Mouse (Mus musculus) stomach, embryonic 16.5 days (tissue): ENCODE results near the gene Plxnc1. TPM values are rescaled to one million over a fixed set of nuclear protein-coding genes. Genes with fewer than 3 reads are reported as not detected.

ENCODE experiments used
- ATAC-seq: fragments of 200-750 bp; cut with Nextera tagmentation; 2 replicates; pipeline ENCODE4 v1.8.0; 2017; ENCODE audit warnings: moderate number of reproducible peaks, moderate TSS enrichment; ENCODE audit not compliant: insufficient read depth, low FRiP score
- H3K27ac ChIP-seq: fragments of 300-500 bp; sonication (generic); 2 replicates; pipeline ENCODE4 v1.5.1; 2014; ENCODE audit warnings: low read length
- H3K27me3 ChIP-seq: fragments of 300-500 bp; sonication (generic); 2 replicates; pipeline ENCODE4 v1.6.1; 2014; ENCODE audit warnings: low read length, control low read depth, mixed read lengths; ENCODE audit not compliant: control insufficient read depth, insufficient read depth
- H3K36me3 ChIP-seq: fragments of 300-500 bp; sonication (generic); 2 replicates; pipeline ENCODE4 v1.6.1; 2014; ENCODE audit warnings: low read length; ENCODE audit not compliant: control insufficient read depth, insufficient read depth
- H3K4me1 ChIP-seq: fragments of 300-500 bp; sonication (generic); 2 replicates; pipeline ENCODE4 v1.6.1; 2014; ENCODE audit warnings: low read length, control low read depth, mixed read lengths; ENCODE audit not compliant: control insufficient read depth, insufficient read depth
- H3K4me2 ChIP-seq: fragments of 300-500 bp; sonication (generic); 2 replicates; pipeline ENCODE4 v1.6.1; 2014; ENCODE audit warnings: low read depth, low read length, mixed read lengths
- H3K4me3 ChIP-seq: fragments of 300-500 bp; sonication (generic); replicated peaks from 2 replicates; pipeline ENCODE4 v1.5.1; 2014; ENCODE audit warnings: mild to moderate bottlenecking, low read length
- H3K9ac ChIP-seq: fragments of 300-500 bp; sonication (generic); 2 replicates; pipeline ENCODE4 v1.6.1; 2014; ENCODE audit warnings: low read length
- H3K9me3 ChIP-seq: fragments of 300-500 bp; sonication (generic); replicated peaks from 2 replicates; pipeline ENCODE4 v1.6.1; 2016; ENCODE audit warnings: low read length, control low read depth; ENCODE audit not compliant: control insufficient read depth
- WGBS: fragments of 180-500 bp; shearing (Covaris S2); extraction: QIAGEN DNeasy Blood & Tissue Kit; methylation state at CpG from one replicate; pipeline ENCODE4 v1.1.7; 2014; 5-methylcytosine and 5-hydroxymethylcytosine counted together
- polyA plus RNA-seq: library from polyadenylated mRNA; unstranded; fragments of >200 nt; fragmentation: Nextera tagmentation; extraction: Ambion mirVana; gene quantifications from 2 replicates; pipeline ENCODE4 v1.2.1, GENCODE M21; 2015

The Plxnc1 gene
- polyA plus RNA-seq, 1 experiment from 2014 or later: 1.9 TPM

GRCm38 (mm10) chr10:94909789-94910188, 34.8 kb downstream of the Plxnc1 start:
- no peak overlapping the region for H3K4me2 ChIP-seq
- no peak overlapping the region for H3K4me3 ChIP-seq
- H3K4me1 ChIP-seq: peaks cover 2% of the 10 kb centered on the region; the same call in 1 of the 2 replicates
- H3K27ac ChIP-seq: no peak overlapping the region
- H3K36me3 ChIP-seq: no peaks in the 10 kb centered on the region
- ATAC-seq: no peak
- no peak overlapping the region for H3K9ac ChIP-seq
- no peaks in the 10 kb centered on the region for H3K27me3 ChIP-seq
- no peaks in the 10 kb centered on the region for H3K9me3 ChIP-seq
- WGBS: 89% methylated on average over 2 of the region's 2 CpGs

- Histone ChIP-seq H3K4me3 (no peak overlapping the region), H3K9me3 (no peaks in the 10 kb centered on the region), H3K4me2 (no peak overlapping the region), H3K36me3 (no peaks in the 10 kb centered on the region), H3K27ac (no peak overlapping the region), H3K9ac (no peak overlapping the region), H3K4me1 (peaks cover 2% of the 10 kb centered on the region; the same call in 1 of the 2 replicates), H3K27me3 (no peaks in the 10 kb centered on the region)
- WGBS: 84% methylated on average over 11 of the region's 11 CpGs
- ATAC-seq: no peak
These were observed 35.5 kb downstream of the Plxnc1 start for GRCm38 (mm10) chr10:94908976-94909717.

- H3K27ac ChIP-seq: no peak overlapping the region
- no peak overlapping the region for H3K4me2 ChIP-seq
- no peak overlapping the region for H3K9ac ChIP-seq
- H3K27me3 ChIP-seq: no peaks in the 10 kb centered on the region
- peaks cover 2% of the 10 kb centered on the region; the same call in 1 of the 2 replicates for H3K4me1 ChIP-seq
- 31% methylated on average over 21 of the region's 21 CpGs for WGBS
- no peaks in the 10 kb centered on the region for H3K36me3 ChIP-seq
- no peaks in the 10 kb centered on the region for H3K9me3 ChIP-seq
- no peak for ATAC-seq
- H3K4me3 ChIP-seq: no peak overlapping the region
These were observed 38.8 kb downstream of the Plxnc1 start for GRCm38 (mm10) chr10:94905689-94906473.

GRCm38 (mm10) chr10:94905219-94905618, 39.4 kb downstream of the Plxnc1 start:
- Histone ChIP-seq H3K9ac (no peak overlapping the region), H3K4me1 (peaks cover 2% of the 10 kb centered on the region; the same call in 1 of the 2 replicates), H3K27me3 (no peaks in the 10 kb centered on the region), H3K27ac (no peak overlapping the region), H3K4me3 (no peak overlapping the region), H3K9me3 (no peaks in the 10 kb centered on the region), H3K4me2 (no peak overlapping the region), H3K36me3 (no peaks in the 10 kb centered on the region)
- WGBS: 45% methylated on average over 4 of the region's 5 CpGs
- ATAC-seq: no peak

GRCm38 (mm10) chr10:94896950-94897349, 47.7 kb downstream of the Plxnc1 start:
- Histone ChIP-seq H3K4me1 (no peaks in the 10 kb centered on the region), H3K4me2 (no peak overlapping the region), H3K9ac (no peak overlapping the region), H3K36me3 (no peaks in the 10 kb centered on the region), H3K9me3 (no peaks in the 10 kb centered on the region), H3K4me3 (no peak overlapping the region), H3K27ac (no peak overlapping the region), H3K27me3 (no peaks in the 10 kb centered on the region)
- ATAC-seq: no peak
- WGBS: 88% methylated on average over 6 of the region's 6 CpGs

GRCm38 (mm10) chr10:94896311-94896710, 48.3 kb downstream of the Plxnc1 start:
- Histone ChIP-seq H3K4me3 (no peak overlapping the region), H3K9me3 (no peaks in the 10 kb centered on the region), H3K9ac (no peak overlapping the region), H3K27me3 (no peaks in the 10 kb centered on the region), H3K27ac (no peak overlapping the region), H3K4me1 (no peaks in the 10 kb centered on the region), H3K4me2 (no peak overlapping the region), H3K36me3 (no peaks in the 10 kb centered on the region)
- ATAC-seq: no peak
- 81% methylated on average over 2 of the region's 2 CpGs for WGBS

GRCm38 (mm10) chr10:94895876-94896275, 48.8 kb downstream of the Plxnc1 start:
- Histone ChIP-seq H3K9ac (no peak overlapping the region), H3K36me3 (no peaks in the 10 kb centered on the region), H3K4me3 (no peak overlapping the region), H3K9me3 (no peaks in the 10 kb centered on the region), H3K27me3 (no peaks in the 10 kb centered on the region), H3K4me2 (no peak overlapping the region), H3K4me1 (no peaks in the 10 kb centered on the region), H3K27ac (no peak overlapping the region)
- 87% methylated on average over 3 of the region's 3 CpGs for WGBS
- no peak for ATAC-seq

- no peak overlapping the region for H3K27ac ChIP-seq
- H3K4me1 ChIP-seq: no peaks in the 10 kb centered on the region
- no peak overlapping the region for H3K9ac ChIP-seq
- no peaks in the 10 kb centered on the region for H3K27me3 ChIP-seq
- H3K4me2 ChIP-seq: no peak overlapping the region
- 64% methylated on average over 4 of the region's 4 CpGs for WGBS
- no peak for ATAC-seq
- H3K9me3 ChIP-seq: no peaks in the 10 kb centered on the region
- H3K36me3 ChIP-seq: no peaks in the 10 kb centered on the region
- no peak overlapping the region for H3K4me3 ChIP-seq
These were observed 54.9 kb downstream of the Plxnc1 start for GRCm38 (mm10) chr10:94889735-94890134.

GRCm38 (mm10) chr10:94883216-94883615, 61.4 kb downstream of the Plxnc1 start:
- no peaks in the 10 kb centered on the region for H3K9me3 ChIP-seq
- no peak overlapping the region for H3K27ac ChIP-seq
- no peaks in the 10 kb centered on the region for H3K27me3 ChIP-seq
- 77% methylated on average over 6 of the region's 6 CpGs for WGBS
- no peak overlapping the region for H3K9ac ChIP-seq
- no peak for ATAC-seq
- H3K4me1 ChIP-seq: no peaks in the 10 kb centered on the region
- no peaks in the 10 kb centered on the region for H3K36me3 ChIP-seq
- no peak overlapping the region for H3K4me3 ChIP-seq
- H3K4me2 ChIP-seq: no peak overlapping the region
